Mouse (Mus musculus) neural tube, embryonic 11.5 days (tissue): ENCODE measurements around the gene Plcxd2. TPM values are rescaled to one million over a fixed set of nuclear protein-coding genes. Genes with fewer than 3 reads are reported as not detected.

Experiments used
- ATAC-seq: fragments of 200-750 bp; cut with Nextera tagmentation; 2 replicates; pipeline ENCODE4 v1.8.0; 2017; ENCODE audit warnings: moderate number of reproducible peaks, mild to moderate bottlenecking, moderate TSS enrichment, moderate library complexity; ENCODE audit not compliant: insufficient read depth, low FRiP score, low TSS enrichment
- DNase-seq: peaks from one replicate; pipeline ENCODE4 v3.0.0-alpha.2; 2015; ENCODE audit warnings: low spot score
- H3K27ac ChIP-seq: fragments of 300-500 bp; sonication (generic); 2 replicates; pipeline ENCODE4 v1.5.1; 2014; ENCODE audit warnings: low read depth, mild to moderate bottlenecking, low read length
- H3K27me3 ChIP-seq: fragments of 300-500 bp; sonication (generic); 2 replicates; pipeline ENCODE4 v1.6.1; 2014; ENCODE audit warnings: mild to moderate bottlenecking, low read length, mixed read lengths; ENCODE audit not compliant: control insufficient read depth, insufficient read depth
- H3K36me3 ChIP-seq: fragments of 300-500 bp; sonication (generic); 2 replicates; pipeline ENCODE4 v1.6.1; 2014; ENCODE audit warnings: mild to moderate bottlenecking, low read length, moderate library complexity, mixed read lengths; ENCODE audit not compliant: control insufficient read depth, insufficient read depth
- H3K4me1 ChIP-seq: fragments of 300-500 bp; sonication (generic); 2 replicates; pipeline ENCODE4 v1.6.1; 2014; ENCODE audit warnings: low read length, mixed read lengths; ENCODE audit not compliant: control insufficient read depth, insufficient read depth
- H3K4me2 ChIP-seq: fragments of 300-500 bp; sonication (generic); 2 replicates; pipeline ENCODE4 v1.6.1; 2014; ENCODE audit warnings: low read depth, mild to moderate bottlenecking, moderate library complexity
- H3K4me3 ChIP-seq: fragments of 300-500 bp; sonication (generic); 2 replicates; pipeline ENCODE4 v1.5.1; 2014; ENCODE audit warnings: low read depth, low read length
- H3K9ac ChIP-seq: fragments of 300-500 bp; sonication (generic); 2 replicates; pipeline ENCODE4 v1.6.1; 2014; ENCODE audit warnings: mild to moderate bottlenecking, low read length
- H3K9me3 ChIP-seq: fragments of 300-500 bp; sonication (generic); 2 replicates; pipeline ENCODE4 v1.6.1; 2016; ENCODE audit warnings: low read length; ENCODE audit not compliant: control insufficient read depth
- WGBS: fragments of 180-500 bp; shearing (Covaris S2); extraction: QIAGEN DNeasy Blood & Tissue Kit; methylation state at CpG from one replicate; pipeline ENCODE4 v1.1.7; 2014; 5-methylcytosine and 5-hydroxymethylcytosine counted together
- polyA plus RNA-seq: library from polyadenylated mRNA; unstranded; fragments of >200 nt; fragmentation: Nextera tagmentation; extraction: Ambion mirVana; gene quantifications from 2 replicates; pipeline ENCODE4 v1.2.1, GENCODE M21; 2014

Plcxd2 gene
- polyA plus RNA-seq, 1 experiment from 2014 or later, result 5.1 TPM

GRCm38 (mm10) chr16:45937381-45937780 lies 72.6 kb downstream of the Plcxd2 start:
- whole genome bisulfite sequencing, result 65% methylated on average over 2 of the region's 2 CpGs
- Histone ChIP-seq H3K4me3 (no peak overlapping the region), H3K4me1 (no peaks in the 10 kb centered on the region), H3K36me3 (no peaks in the 10 kb centered on the region), H3K27me3 (no peaks in the 10 kb centered on the region), H3K4me2 (no peak overlapping the region), H3K9ac (no peak overlapping the region), H3K27ac (no peak overlapping the region), H3K9me3 (no peaks in the 10 kb centered on the region)
- ATAC-seq (no peak), DNase-seq (no peak)

DNA sequence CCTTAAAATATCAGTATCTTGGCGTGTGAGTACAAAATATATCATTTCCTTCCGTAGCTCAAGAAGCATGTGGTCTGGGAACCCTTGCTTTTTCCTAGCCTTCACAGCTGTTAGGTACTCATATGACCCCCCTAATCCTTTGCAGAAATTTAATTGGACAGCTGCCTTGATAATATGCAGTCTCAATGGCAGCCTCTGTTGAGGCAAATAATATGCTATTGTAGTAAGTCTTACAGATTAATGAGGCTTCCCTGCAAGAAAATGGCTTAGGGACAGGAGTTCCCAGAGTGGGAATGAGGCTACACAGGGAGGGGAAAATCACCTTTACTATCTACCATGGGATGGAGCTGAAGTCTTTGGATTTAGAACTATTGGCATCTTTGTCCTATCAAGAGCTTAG lies 73.5 kb downstream of the Plcxd2 start:
- ATAC-seq (0 out of 2 replicates have a peak, but pooled peaks have one; percentile 41), DNase-seq (no peak)

DNA sequence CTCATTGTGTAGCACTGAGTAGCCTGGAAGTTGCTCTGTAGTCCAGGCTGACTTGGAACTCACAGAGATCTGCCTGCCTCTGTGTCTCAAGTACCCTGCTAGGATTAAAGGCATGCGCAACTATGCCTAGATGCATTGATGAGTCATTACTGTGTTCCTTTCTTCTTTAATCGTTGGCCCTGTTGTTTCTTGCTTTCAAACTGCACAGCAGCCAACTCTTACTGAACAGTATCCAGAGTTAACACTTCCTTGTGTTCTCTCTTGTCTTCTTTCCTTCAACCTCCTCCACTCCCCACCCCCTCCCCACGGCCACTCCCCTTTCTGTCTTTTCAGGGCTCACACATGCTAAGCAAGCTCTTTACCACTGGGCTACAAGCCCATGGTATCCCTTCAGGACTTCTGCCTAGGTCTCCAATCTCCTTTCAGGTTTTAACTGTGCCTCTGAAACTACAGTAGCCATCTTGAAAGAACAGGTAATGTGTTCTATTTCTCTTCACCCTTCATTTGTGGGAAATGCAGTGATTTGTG lies 74.0 kb downstream of the Plcxd2 start:
- no peak overlapping the region for H3K9ac ChIP-seq
- WGBS, result 87% methylated on average over 3 of the region's 3 CpGs
- no peaks in the 10 kb centered on the region for H3K36me3 ChIP-seq
- no peaks in the 10 kb centered on the region for H3K9me3 ChIP-seq
- H3K4me2 ChIP-seq, result no peak overlapping the region
- no peak for DNase-seq
- H3K4me3 ChIP-seq, result no peak overlapping the region
- ATAC-seq, result 0 out of 2 replicates have a peak, but pooled peaks have one; percentile 45
- no peaks in the 10 kb centered on the region for H3K4me1 ChIP-seq
- H3K27ac ChIP-seq, result 0 out of 2 replicates have a peak overlapping the region, but pooled peaks have one; percentile 35
- no peaks in the 10 kb centered on the region for H3K27me3 ChIP-seq

More for the DNA sequence above, 73.5 kb downstream of the Plcxd2 start:
- 55% methylated on average over 2 of the region's 2 CpGs for WGBS
- Histone ChIP-seq H3K4me1 (no peaks in the 10 kb centered on the region), H3K27ac (no peak overlapping the region), H3K27me3 (no peaks in the 10 kb centered on the region), H3K4me3 (no peak overlapping the region), H3K9me3 (no peaks in the 10 kb centered on the region), H3K36me3 (no peaks in the 10 kb centered on the region), H3K4me2 (no peak overlapping the region), H3K9ac (no peak overlapping the region)

GRCm38 (mm10) chr16:45934721-45935407 lies 75.2 kb downstream of the Plcxd2 start:
- ATAC-seq (no peak), DNase-seq (no peak)
- Histone ChIP-seq H3K9me3 (no peaks in the 10 kb centered on the region), H3K27ac (no peak overlapping the region), H3K27me3 (no peaks in the 10 kb centered on the region), H3K4me3 (no peak overlapping the region), H3K4me1 (no peaks in the 10 kb centered on the region), H3K9ac (no peak overlapping the region), H3K36me3 (no peaks in the 10 kb centered on the region), H3K4me2 (no peak overlapping the region)
- WGBS, result 51% methylated on average over 2 of the region's 2 CpGs

- no peak overlapping the region for H3K9ac ChIP-seq
- no peak overlapping the region for H3K4me2 ChIP-seq
- no peaks in the 10 kb centered on the region for H3K36me3 ChIP-seq
- no peak overlapping the region for H3K27ac ChIP-seq
- DNase-seq (no peak), ATAC-seq (no peak)
- H3K4me1 ChIP-seq, result no peaks in the 10 kb centered on the region
- no peak overlapping the region for H3K4me3 ChIP-seq
- H3K9me3 ChIP-seq, result no peaks in the 10 kb centered on the region
- 95% methylated on average over 3 of the region's 3 CpGs for WGBS
- H3K27me3 ChIP-seq, result no peaks in the 10 kb centered on the region
Observed at GRCm38 (mm10) chr16:45930308-45930707, 79.7 kb downstream of the Plcxd2 start.

GRCm38 (mm10) chr16:45928090-45928489 lies 81.9 kb downstream of the Plcxd2 start:
- DNase-seq, result no peak
- no peak for ATAC-seq
- H3K4me1 ChIP-seq, result 0 out of 2 replicates have a peak, but pooled peaks cover 2% of the 10 kb centered on the region
- H3K4me3 ChIP-seq, result no peak overlapping the region
- no peak overlapping the region for H3K9ac ChIP-seq
- H3K36me3 ChIP-seq, result no peaks in the 10 kb centered on the region
- H3K27ac ChIP-seq, result no peak overlapping the region
- WGBS, result 84% methylated on average over 4 of the region's 4 CpGs
- H3K9me3 ChIP-seq, result no peaks in the 10 kb centered on the region
- H3K27me3 ChIP-seq, result no peaks in the 10 kb centered on the region
- H3K4me2 ChIP-seq, result no peak overlapping the region

GRCm38 (mm10) chr16:45927601-45928000 lies 82.4 kb downstream of the Plcxd2 start:
- Histone ChIP-seq H3K36me3 (no peaks in the 10 kb centered on the region), H3K27ac (no peak overlapping the region), H3K9ac (no peak overlapping the region), H3K4me3 (no peak overlapping the region), H3K4me1 (0 out of 2 replicates have a peak, but pooled peaks cover 2% of the 10 kb centered on the region), H3K27me3 (no peaks in the 10 kb centered on the region), H3K9me3 (no peaks in the 10 kb centered on the region), H3K4me2 (no peak overlapping the region)
- ATAC-seq (no peak), DNase-seq (no peak)
- 59% methylated on average over 3 of the region's 3 CpGs for WGBS

GRCm38 (mm10) chr16:45926875-45927274 lies 83.1 kb downstream of the Plcxd2 start:
- no peaks in the 10 kb centered on the region for H3K9me3 ChIP-seq
- no peak overlapping the region for H3K9ac ChIP-seq
- H3K4me3 ChIP-seq, result no peak overlapping the region
- no peaks in the 10 kb centered on the region for H3K36me3 ChIP-seq
- H3K27ac ChIP-seq, result no peak overlapping the region
- DNase-seq (no peak), ATAC-seq (no peak)
- 0 out of 2 replicates have a peak, but pooled peaks cover 2% of the 10 kb centered on the region for H3K4me1 ChIP-seq
- 93% methylated on average over 5 of the region's 5 CpGs for WGBS
- H3K27me3 ChIP-seq, result no peaks in the 10 kb centered on the region
- H3K4me2 ChIP-seq, result no peak overlapping the region
